Mouse (Mus musculus) heart, embryonic 10.5 days (tissue): ENCODE results near the gene Ahcyl2. TPM values are rescaled to one million over a fixed set of nuclear protein-coding genes. Genes with fewer than 3 reads are reported as not detected.

ENCODE experiments used
- DNase-seq: peaks from one replicate; pipeline ENCODE4 v3.0.0-alpha.2; 2017; ENCODE audit warnings: low spot score
- H3K27ac ChIP-seq: fragments of 300-500 bp; sonication (generic); 2 replicates; pipeline ENCODE4 v1.5.1; 2016; ENCODE audit warnings: mild to moderate bottlenecking
- H3K27me3 ChIP-seq: fragments of 300-500 bp; sonication (generic); 2 replicates; pipeline ENCODE4 v1.6.1; 2016; ENCODE audit warnings: mild to moderate bottlenecking; ENCODE audit not compliant: poor library complexity, insufficient read depth, severe bottlenecking
- H3K36me3 ChIP-seq: fragments of 300-500 bp; sonication (generic); 2 replicates; pipeline ENCODE4 v1.6.1; 2016; ENCODE audit warnings: mild to moderate bottlenecking, moderate library complexity
- H3K4me1 ChIP-seq: fragments of 300-500 bp; sonication (generic); 2 replicates; pipeline ENCODE4 v1.6.1; 2016; ENCODE audit warnings: mild to moderate bottlenecking
- H3K4me3 ChIP-seq: fragments of 300-500 bp; sonication (generic); 2 replicates; pipeline ENCODE4 v1.5.1; 2016; ENCODE audit warnings: mild to moderate bottlenecking, moderate library complexity
- H3K9me3 ChIP-seq: fragments of 300-500 bp; sonication (generic); 2 replicates; pipeline ENCODE4 v1.6.1; 2016; ENCODE audit warnings: mild to moderate bottlenecking, moderate library complexity
- WGBS: fragments of 180-500 bp; shearing (Covaris S2); methylation state at CpG from one replicate; pipeline ENCODE4 v1.1.7; 2016; 5-methylcytosine and 5-hydroxymethylcytosine counted together
- polyA plus RNA-seq: library from polyadenylated mRNA; unstranded; fragments of >200 nt; fragmentation: Nextera tagmentation; extraction: Ambion mirVana; gene quantifications from 2 replicates; pipeline ENCODE4 v1.2.1, GENCODE M21; 2016

Ahcyl2 gene
- polyA plus RNA-seq, 1 experiment from 2014 or later = 13.5 TPM

- Histone ChIP-seq H3K9me3 (no peaks in the 10 kb centered on the region), H3K27ac (no peak overlapping the region), H3K36me3 (no peaks in the 10 kb centered on the region), H3K4me1 (no peaks in the 10 kb centered on the region), H3K4me3 (no peak overlapping the region), H3K27me3 (no peaks in the 10 kb centered on the region)
- 83% methylated on average over 3 of the region's 3 CpGs for WGBS
- no peak for DNase-seq
Measured at GRCm38 (mm10) chr6:29828574-29829234, 60.9 kb downstream of the Ahcyl2 start.

GRCm38 (mm10) chr6:29832356-29832755 lies 64.5 kb downstream of the Ahcyl2 start:
- H3K27ac ChIP-seq = no peak overlapping the region

GRCm38 (mm10) chr6:29833117-29833516 lies 65.3 kb downstream of the Ahcyl2 start:
- Histone ChIP-seq H3K4me3 (no peak overlapping the region), H3K36me3 (no peaks in the 10 kb centered on the region), H3K27me3 (no peaks in the 10 kb centered on the region), H3K9me3 (no peaks in the 10 kb centered on the region), H3K4me1 (no peaks in the 10 kb centered on the region), H3K27ac (no peak overlapping the region)
- 80% methylated on average over 4 of the region's 4 CpGs for WGBS
- DNase-seq = no peak

More at GRCm38 (mm10) chr6:29832356-29832755, 64.5 kb downstream of the Ahcyl2 start:
- no peaks in the 10 kb centered on the region for H3K27me3 ChIP-seq
- H3K4me1 ChIP-seq = no peaks in the 10 kb centered on the region
- no peaks in the 10 kb centered on the region for H3K36me3 ChIP-seq
- DNase-seq = no peak
- no peaks in the 10 kb centered on the region for H3K9me3 ChIP-seq
- 85% methylated on average over 4 of the region's 4 CpGs for WGBS
- H3K4me3 ChIP-seq = no peak overlapping the region

- no peak for DNase-seq
- 67% methylated on average over 4 of the region's 4 CpGs for WGBS
- Histone ChIP-seq H3K4me3 (no peak overlapping the region), H3K4me1 (no peaks in the 10 kb centered on the region), H3K27ac (no peak overlapping the region), H3K36me3 (no peaks in the 10 kb centered on the region), H3K27me3 (no peaks in the 10 kb centered on the region), H3K9me3 (no peaks in the 10 kb centered on the region)
Measured at GRCm38 (mm10) chr6:29833568-29834255, 65.9 kb downstream of the Ahcyl2 start.

GRCm38 (mm10) chr6:29835543-29836177 lies 67.8 kb downstream of the Ahcyl2 start:
- no peaks in the 10 kb centered on the region for H3K9me3 ChIP-seq
- DNase-seq = no peak
- H3K27me3 ChIP-seq = no peaks in the 10 kb centered on the region
- no peak overlapping the region for H3K27ac ChIP-seq
- 84% methylated on average over 3 of the region's 3 CpGs for WGBS
- H3K4me1 ChIP-seq = no peaks in the 10 kb centered on the region
- H3K36me3 ChIP-seq = no peaks in the 10 kb centered on the region
- H3K4me3 ChIP-seq = no peak overlapping the region

- H3K4me3 ChIP-seq = no peak overlapping the region
- no peaks in the 10 kb centered on the region for H3K36me3 ChIP-seq
- no peak overlapping the region for H3K27ac ChIP-seq
- 82% methylated on average over 2 of the region's 2 CpGs for WGBS
- no peaks in the 10 kb centered on the region for H3K27me3 ChIP-seq
- no peaks in the 10 kb centered on the region for H3K9me3 ChIP-seq
- DNase-seq = no peak
- no peaks in the 10 kb centered on the region for H3K4me1 ChIP-seq
Measured at GRCm38 (mm10) chr6:29837579-29837978, 69.8 kb downstream of the Ahcyl2 start.

GRCm38 (mm10) chr6:29838531-29838930 lies 70.7 kb downstream of the Ahcyl2 start:
- no peaks in the 10 kb centered on the region for H3K36me3 ChIP-seq
- no peaks in the 10 kb centered on the region for H3K4me1 ChIP-seq
- H3K27me3 ChIP-seq = no peaks in the 10 kb centered on the region
- no peak overlapping the region for H3K4me3 ChIP-seq
- whole genome bisulfite sequencing = 83% methylated on average over 3 of the region's 3 CpGs
- H3K27ac ChIP-seq = no peak overlapping the region
- H3K9me3 ChIP-seq = no peaks in the 10 kb centered on the region
- DNase-seq = no peak

GRCm38 (mm10) chr6:29840008-29840407 lies 72.2 kb downstream of the Ahcyl2 start:
- no peaks in the 10 kb centered on the region for H3K36me3 ChIP-seq
- H3K9me3 ChIP-seq = no peaks in the 10 kb centered on the region
- peaks cover 3% of the 10 kb centered on the region; the same call in 1 of the 2 replicates for H3K4me1 ChIP-seq
- WGBS = 90% methylated on average over 1 of the region's 1 CpGs
- H3K4me3 ChIP-seq = no peak overlapping the region
- H3K27me3 ChIP-seq = no peaks in the 10 kb centered on the region
- DNase-seq = no peak
- no peak overlapping the region for H3K27ac ChIP-seq

- Histone ChIP-seq H3K27me3 (no peaks in the 10 kb centered on the region), H3K27ac (no peak overlapping the region), H3K4me3 (no peak overlapping the region), H3K9me3 (no peaks in the 10 kb centered on the region), H3K4me1 (peaks cover 3% of the 10 kb centered on the region; the same call in 1 of the 2 replicates), H3K36me3 (no peaks in the 10 kb centered on the region)
- no peak for DNase-seq
- WGBS = 88% methylated on average over 2 of the region's 2 CpGs
Measured at GRCm38 (mm10) chr6:29841461-29841860, 73.7 kb downstream of the Ahcyl2 start.

GRCm38 (mm10) chr6:29847643-29848166 lies 79.9 kb downstream of the Ahcyl2 start:
- Histone ChIP-seq H3K4me3 (no peak overlapping the region), H3K27ac (no peak overlapping the region), H3K4me1 (peaks cover 3% of the 10 kb centered on the region; the same call in 1 of the 2 replicates), H3K27me3 (no peaks in the 10 kb centered on the region), H3K9me3 (no peaks in the 10 kb centered on the region), H3K36me3 (no peaks in the 10 kb centered on the region)
- WGBS = 70% methylated on average over 5 of the region's 5 CpGs
- DNase-seq = no peak

GRCm38 (mm10) chr6:29848808-29849207 lies 81.0 kb downstream of the Ahcyl2 start:
- 60% methylated on average over 3 of the region's 3 CpGs for WGBS
- no peak for DNase-seq
- no peaks in the 10 kb centered on the region for H3K36me3 ChIP-seq
- peaks cover 12% of the 10 kb centered on the region for H3K4me1 ChIP-seq
- H3K4me3 ChIP-seq = no peak overlapping the region
- no peak overlapping the region for H3K27ac ChIP-seq
- no peaks in the 10 kb centered on the region for H3K27me3 ChIP-seq
- no peaks in the 10 kb centered on the region for H3K9me3 ChIP-seq

- no peak overlapping the region for H3K4me3 ChIP-seq
- no peak overlapping the region for H3K27ac ChIP-seq
- H3K27me3 ChIP-seq = no peaks in the 10 kb centered on the region
- no peaks in the 10 kb centered on the region for H3K9me3 ChIP-seq
- no peak for DNase-seq
- 86% methylated on average over 1 of the region's 1 CpGs for WGBS
- H3K4me1 ChIP-seq = peaks cover 12% of the 10 kb centered on the region
- H3K36me3 ChIP-seq = no peaks in the 10 kb centered on the region
Measured at GRCm38 (mm10) chr6:29850096-29850495, 82.3 kb downstream of the Ahcyl2 start.

GRCm38 (mm10) chr6:29850747-29851146 lies 82.9 kb downstream of the Ahcyl2 start:
- DNase-seq = no peak
- H3K4me1 ChIP-seq = peaks cover 12% of the 10 kb centered on the region
- no peak overlapping the region for H3K27ac ChIP-seq
- no peaks in the 10 kb centered on the region for H3K27me3 ChIP-seq
- no peaks in the 10 kb centered on the region for H3K9me3 ChIP-seq
- no peak overlapping the region for H3K4me3 ChIP-seq
- WGBS = 74% methylated on average over 2 of the region's 2 CpGs
- no peaks in the 10 kb centered on the region for H3K36me3 ChIP-seq
